Mouse (Mus musculus) left cerebral cortex, postnatal 4 days (tissue): ENCODE measurements around the gene Cyp26b1. TPM values are rescaled to one million over a fixed set of nuclear protein-coding genes. Genes with fewer than 3 reads are reported as not detected.

Source experiments
- DNase-seq: peaks from one replicate; pipeline ENCODE4 v3.0.0-alpha.2; 2022
- intact Hi-C: fragments of 180-260 bp; cut with DNase I; formaldehyde crosslinking; loops from one replicate; pipeline ENCODE4 v1.15.1; 2025
- total RNA-seq, 2 experiments: library from RNA; stranded (reverse); gene quantifications; 2 replicates each; pipeline ENCODE4 v1.2.3; 2021

Gene Cyp26b1
- total RNA-seq, 2 experiments from 2014 or later, result 28.9 to 29.7 TPM

- no peak for DNase-seq
These were observed 5.3 kb downstream of the Cyp26b1 start for GRCm38 (mm10) chr6:84588221-84588894.

GRCm38 (mm10) chr6:84587471-84588101 is 6.1 kb downstream of the Cyp26b1 start:
- DNase-seq, result no peak
- intact Hi-C loops, result loop anchor here (5.0 kb wide), 1 partner anchor 490 kb away; no protein-coding TSS in a partner anchor

More at GRCm38 (mm10) chr6:84588221-84588894, 5.3 kb downstream of the Cyp26b1 start:
- intact Hi-C loops, result loop anchor here (5.0 kb wide), 1 partner anchor 491 kb away; no protein-coding TSS in a partner anchor

- DNase-seq, result no peak
- intact Hi-C loops, result loop anchor here (5.0 kb wide), 1 partner anchor 489 kb away; no protein-coding TSS in a partner anchor
These were observed 7.0 kb downstream of the Cyp26b1 start for GRCm38 (mm10) chr6:84586551-84587200.

GRCm38 (mm10) chr6:84585686-84586300 is 7.9 kb downstream of the Cyp26b1 start:
- intact Hi-C loops, result loop anchor here (5.0 kb wide), 1 partner anchor 488 kb away; no protein-coding TSS in a partner anchor
- no peak for DNase-seq

- DNase-seq, result peak; percentile 79
- intact Hi-C loops, result loop anchor here (5.0 kb wide), 1 partner anchor 488 kb away; no protein-coding TSS in a partner anchor
These were observed 8.7 kb downstream of the Cyp26b1 start for GRCm38 (mm10) chr6:84584783-84585685.

- no peak for DNase-seq
These were observed 9.6 kb downstream of the Cyp26b1 start for GRCm38 (mm10) chr6:84583841-84584782.

GRCm38 (mm10) chr6:84583371-84583770 is 10.3 kb downstream of the Cyp26b1 start:
- intact Hi-C loops, result no loop called here
- no peak for DNase-seq

More at GRCm38 (mm10) chr6:84583841-84584782, 9.6 kb downstream of the Cyp26b1 start:
- intact Hi-C loops, result no loop called here

GRCm38 (mm10) chr6:84582826-84583225 is 10.9 kb downstream of the Cyp26b1 start:
- intact Hi-C loops, result no loop called here
- no peak for DNase-seq

GRCm38 (mm10) chr6:84581833-84582445 is 11.8 kb downstream of the Cyp26b1 start:
- intact Hi-C loops, result no loop called here
- DNase-seq, result no peak

- intact Hi-C loops, result no loop called here
These were observed 12.5 kb downstream of the Cyp26b1 start for GRCm38 (mm10) chr6:84580979-84581832.

GRCm38 (mm10) chr6:84579508-84579907 is 14.2 kb downstream of the Cyp26b1 start:
- no peak for DNase-seq
- intact Hi-C loops, result no loop called here

More at GRCm38 (mm10) chr6:84580979-84581832, 12.5 kb downstream of the Cyp26b1 start:
- DNase-seq, result no peak

- no peak for DNase-seq
- intact Hi-C loops, result no loop called here
These were observed 14.8 kb downstream of the Cyp26b1 start for GRCm38 (mm10) chr6:84578928-84579327.

GRCm38 (mm10) chr6:84577898-84578297 is 15.8 kb downstream of the Cyp26b1 start:
- intact Hi-C loops, result no loop called here
- no peak for DNase-seq

- intact Hi-C loops, result no loop called here
- peak; percentile 68 for DNase-seq
These were observed 19.6 kb downstream of the Cyp26b1 start for GRCm38 (mm10) chr6:84573905-84574660.

GRCm38 (mm10) chr6:84570039-84570438 is 23.7 kb downstream of the Cyp26b1 start:
- intact Hi-C loops, result no loop called here
- DNase-seq, result no peak

GRCm38 (mm10) chr6:84569590-84569989 is 24.1 kb downstream of the Cyp26b1 start:
- no peak for DNase-seq
- intact Hi-C loops, result no loop called here

- intact Hi-C loops, result no loop called here
- DNase-seq, result no peak
These were observed 24.8 kb downstream of the Cyp26b1 start for GRCm38 (mm10) chr6:84568880-84569279.
